Mouse (Mus musculus) limb, embryonic 13.5 days (tissue): ENCODE results near the gene Gm10721. TPM values are rescaled to one million over a fixed set of nuclear protein-coding genes. Genes with fewer than 3 reads are reported as not detected.
"Not testable (repeated sequence)": the region's sequence is repeated elsewhere in the genome, so short reads cannot be mapped to it uniquely, and the experiment has no call there.

ENCODE experiments used
- ATAC-seq: fragments of 200-750 bp; cut with Nextera tagmentation; 2 replicates; pipeline ENCODE4 v1.8.0; 2017; ENCODE audit warnings: low read depth, moderate number of reproducible peaks, moderate TSS enrichment; ENCODE audit not compliant: low FRiP score
- H3K27ac ChIP-seq: fragments of 300-500 bp; sonication (generic); 2 replicates; pipeline ENCODE4 v1.5.1; 2015; ENCODE audit warnings: inconsistent platforms, mild to moderate bottlenecking, moderate library complexity
- H3K27me3 ChIP-seq: fragments of 300-500 bp; sonication (generic); 2 replicates; pipeline ENCODE4 v1.6.1; 2015; ENCODE audit warnings: mild to moderate bottlenecking, inconsistent platforms
- H3K36me3 ChIP-seq: fragments of 300-500 bp; sonication (generic); 2 replicates; pipeline ENCODE4 v1.6.1; 2015; ENCODE audit warnings: inconsistent platforms, mild to moderate bottlenecking, moderate library complexity
- H3K4me1 ChIP-seq: fragments of 300-500 bp; sonication (generic); 2 replicates; pipeline ENCODE4 v1.6.1; 2015; ENCODE audit warnings: inconsistent platforms
- H3K4me2 ChIP-seq: fragments of 300-500 bp; sonication (generic); replicated peaks from 2 replicates; pipeline ENCODE4 v1.6.1; 2015; ENCODE audit warnings: inconsistent platforms, mild to moderate bottlenecking, moderate library complexity
- H3K4me3 ChIP-seq: fragments of 300-500 bp; sonication (generic); 2 replicates; pipeline ENCODE4 v1.5.1; 2015; ENCODE audit warnings: moderate library complexity, mild to moderate bottlenecking, inconsistent platforms
- H3K9ac ChIP-seq: fragments of 300-500 bp; sonication (generic); 2 replicates; pipeline ENCODE4 v1.6.1; 2015; ENCODE audit warnings: mild to moderate bottlenecking, inconsistent platforms
- H3K9me3 ChIP-seq: fragments of 300-500 bp; sonication (generic); 2 replicates; pipeline ENCODE4 v1.6.1; 2016; ENCODE audit warnings: inconsistent platforms
- WGBS: fragments of 180-500 bp; shearing (Covaris S2); methylation state at CpG from one replicate; pipeline ENCODE4 v1.1.7; 2015; 5-methylcytosine and 5-hydroxymethylcytosine counted together
- polyA plus RNA-seq: library from polyadenylated mRNA; unstranded; fragments of >200 nt; fragmentation: Nextera tagmentation; extraction: Ambion mirVana; gene quantifications from 2 replicates; pipeline ENCODE4 v1.2.1, GENCODE M21; 2015

The Gm10721 gene
- polyA plus RNA-seq, 1 experiment from 2014 or later, result not detected

- 85% methylated on average over 1 of the region's 9 CpGs for WGBS
- ATAC-seq, H3K9me3 ChIP-seq, H3K9ac ChIP-seq, H3K27ac ChIP-seq, H3K36me3 ChIP-seq, H3K4me1 ChIP-seq, H3K27me3 ChIP-seq, H3K4me3 ChIP-seq, H3K4me2 ChIP-seq: not testable (repeated sequence)
Observed at GRCm38 (mm10) chr9:3017108-3017507, 4.2 kb downstream of the Gm10721 start, which contains the start of gene Gm10719. TSS of gene Gm10719 (plus strand) at chr9:3017408.

GRCm38 (mm10) chr9:3018944-3019343 lies 6.0 kb downstream of the Gm10721 start:
- H3K4me1 ChIP-seq, H3K4me2 ChIP-seq, H3K9ac ChIP-seq, H3K27me3 ChIP-seq, H3K27ac ChIP-seq, H3K9me3 ChIP-seq, H3K36me3 ChIP-seq, ATAC-seq, H3K4me3 ChIP-seq: not testable (repeated sequence)
- 62% methylated on average over 9 of the region's 9 CpGs for WGBS

- not testable (repeated sequence) for H3K4me3 ChIP-seq, H3K4me1 ChIP-seq, H3K9me3 ChIP-seq, H3K27me3 ChIP-seq, H3K9ac ChIP-seq, H3K4me2 ChIP-seq, H3K36me3 ChIP-seq, H3K27ac ChIP-seq
- WGBS, result 75% methylated on average over 17 of the region's 19 CpGs
- peak; percentile 64; the same call in 1 of the 2 replicates for ATAC-seq
Observed at GRCm38 (mm10) chr9:3019835-3020727, 7.1 kb downstream of the Gm10721 start.

GRCm38 (mm10) chr9:3022316-3023008 lies 9.5 kb downstream of the Gm10721 start:
- WGBS, result 76% methylated on average over 11 of the region's 13 CpGs
- not testable (repeated sequence) for H3K27ac ChIP-seq, H3K9ac ChIP-seq, ATAC-seq, H3K36me3 ChIP-seq, H3K9me3 ChIP-seq, H3K4me3 ChIP-seq, H3K4me1 ChIP-seq, H3K27me3 ChIP-seq, H3K4me2 ChIP-seq

GRCm38 (mm10) chr9:3023312-3023984 lies 10.5 kb downstream of the Gm10721 start, which contains the start of gene Gm10718:
TSS of gene Gm10718 (plus strand) at chr9:3023547.
- H3K9me3 ChIP-seq, H3K4me2 ChIP-seq, H3K4me1 ChIP-seq, H3K27ac ChIP-seq, H3K4me3 ChIP-seq, H3K9ac ChIP-seq, H3K27me3 ChIP-seq, ATAC-seq, H3K36me3 ChIP-seq: not testable (repeated sequence)
- WGBS, result 74% methylated on average over 12 of the region's 13 CpGs

GRCm38 (mm10) chr9:3023985-3024648 lies 11.2 kb downstream of the Gm10721 start:
- not testable (repeated sequence) for H3K27ac ChIP-seq, H3K27me3 ChIP-seq, H3K4me3 ChIP-seq, H3K9me3 ChIP-seq, H3K9ac ChIP-seq, H3K4me1 ChIP-seq, H3K4me2 ChIP-seq, ATAC-seq, H3K36me3 ChIP-seq
- WGBS, result 75% methylated on average over 16 of the region's 16 CpGs

- H3K9me3 ChIP-seq, H3K4me3 ChIP-seq, ATAC-seq, H3K27ac ChIP-seq, H3K4me1 ChIP-seq, H3K4me2 ChIP-seq, H3K27me3 ChIP-seq, H3K9ac ChIP-seq, H3K36me3 ChIP-seq: not testable (repeated sequence)
- WGBS, result 70% methylated on average over 12 of the region's 12 CpGs
Observed at GRCm38 (mm10) chr9:3024912-3025467, 12.1 kb downstream of the Gm10721 start, which contains the start of gene Gm10717. TSS of gene Gm10717 (plus strand) at chr9:3025417.

- not testable (repeated sequence) for ATAC-seq, H3K9ac ChIP-seq, H3K4me2 ChIP-seq, H3K9me3 ChIP-seq, H3K4me1 ChIP-seq, H3K36me3 ChIP-seq, H3K27ac ChIP-seq, H3K27me3 ChIP-seq, H3K4me3 ChIP-seq
- WGBS, result 72% methylated on average over 5 of the region's 6 CpGs
Observed at GRCm38 (mm10) chr9:3025653-3026052, 12.7 kb downstream of the Gm10721 start.

- H3K9me3 ChIP-seq, H3K36me3 ChIP-seq, H3K27me3 ChIP-seq, ATAC-seq, H3K4me1 ChIP-seq, H3K4me2 ChIP-seq, H3K9ac ChIP-seq, H3K27ac ChIP-seq, H3K4me3 ChIP-seq: not testable (repeated sequence)
- WGBS, result 73% methylated on average over 5 of the region's 5 CpGs
Observed at GRCm38 (mm10) chr9:3026136-3026535, 13.2 kb downstream of the Gm10721 start.

GRCm38 (mm10) chr9:3026741-3027140 lies 13.8 kb downstream of the Gm10721 start:
- not testable (repeated sequence) for H3K36me3 ChIP-seq, H3K9ac ChIP-seq, H3K4me2 ChIP-seq, H3K27ac ChIP-seq, H3K4me1 ChIP-seq, H3K27me3 ChIP-seq, H3K9me3 ChIP-seq, ATAC-seq, H3K4me3 ChIP-seq
- WGBS, result 66% methylated on average over 9 of the region's 9 CpGs

- ATAC-seq, result not testable (repeated sequence)
Observed at GRCm38 (mm10) chr9:3027200-3027599, 14.3 kb downstream of the Gm10721 start.

More at GRCm38 (mm10) chr9:3027200-3027599, 14.3 kb downstream of the Gm10721 start:
- H3K27ac ChIP-seq, H3K4me3 ChIP-seq, H3K36me3 ChIP-seq, H3K9me3 ChIP-seq, H3K9ac ChIP-seq, H3K4me2 ChIP-seq, H3K27me3 ChIP-seq, H3K4me1 ChIP-seq: not testable (repeated sequence)
- WGBS, result 70% methylated on average over 9 of the region's 9 CpGs
